Mouse (Mus musculus): ENCODE data around the gene Rfx2.

- TF ChIP-seq CTCF (IDR thresholded peaks at IDR 0.05; ENCODE audit: low read depth, low read length) (no peak), GATA1 (IDR thresholded peaks at IDR 0.05; ENCODE audit: borderline replicate concordance, low read length) (no peak), TAL1 (conservative IDR thresholded peaks at IDR 0.05; ENCODE audit: low read depth, low read length) (no peak), POLR2AphosphoS5 (IDR thresholded peaks at IDR 0.05; ENCODE audit: insufficient replicate concordance, low read depth, low read length) (no peak), GATA2 (IDR thresholded peaks at IDR 0.05; ENCODE audit: borderline replicate concordance, low read depth, low read length) (no peak)
Measured at GRCm38 (mm10) chr17:56848785-56849184, 18.0 kb upstream of the Rfx2 start.
